In the genomic region with DNA sequence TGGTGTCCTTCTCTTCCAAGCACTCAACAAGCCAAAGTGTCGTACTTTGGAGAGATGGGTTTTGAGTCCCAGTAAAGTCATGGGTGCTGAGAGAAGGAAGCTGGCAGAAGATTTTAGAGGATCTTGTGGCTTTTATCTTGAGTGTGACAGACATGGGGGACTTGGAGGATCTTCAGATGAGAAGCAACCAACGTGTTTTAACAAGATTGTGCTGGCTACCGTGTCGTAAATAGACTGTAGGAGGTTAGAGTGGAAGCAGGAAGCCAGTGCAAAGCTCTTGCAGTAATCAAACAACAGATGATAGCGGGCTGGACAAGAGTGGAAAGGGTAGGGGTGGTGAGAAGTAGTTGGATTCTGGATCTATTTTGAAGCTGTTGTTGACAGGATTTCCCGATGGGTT, we compare ENCODE assay signal across 13 mouse cellular contexts.
"Had no signal": no experiment of that assay in that cellular context is flagged by ENCODE, and none has a peak within 500 bp of the region (broad histone marks: within the 10 kb centered on the region; RNA-seq: fewer than 3 reads in every experiment).

No protein-coding gene starts in this region.

- H3K9me3 ChIP-seq: limb, embryonic 15.5 days; midbrain, embryonic 10.5 days; neural tube, embryonic 15.5 days had no signal

- H3K36me3 ChIP-seq: limb, embryonic 15.5 days; midbrain, embryonic 10.5 days; neural tube, embryonic 15.5 days had no signal

- DNase-seq: kidney, postnatal 36 days; layer of hippocampus, adult 9-11 months; layer of hippocampus, postnatal 36 days; lung, adult 18-20 months; midbrain, embryonic 14.5 days; right cerebral cortex, adult 18-20 months; thymus, postnatal 4 days had no signal

- H3K27me3 ChIP-seq: limb, embryonic 15.5 days; neural tube, embryonic 15.5 days had no signal

- H3K27ac ChIP-seq: kidney, postnatal 0 days; limb, embryonic 15.5 days; midbrain, embryonic 10.5 days; neural tube, embryonic 15.5 days; stomach, postnatal 0 days had no signal

- H3K9ac ChIP-seq: limb, embryonic 15.5 days; neural tube, embryonic 15.5 days had no signal

- H3K4me1 ChIP-seq: limb, embryonic 15.5 days had no signal

- H3K4me3 ChIP-seq: limb, embryonic 15.5 days; midbrain, embryonic 10.5 days; myocyte; neural tube, embryonic 15.5 days had no signal

- H3K4me2 ChIP-seq: limb, embryonic 15.5 days; neural tube, embryonic 15.5 days had no signal
